Mouse (Mus musculus) thymus, postnatal 0 days (tissue): ENCODE results near the gene Smok3b. TPM values are rescaled to one million over a fixed set of nuclear protein-coding genes. Genes with fewer than 3 reads are reported as not detected.

ENCODE experiments used
- DNase-seq: peaks from one replicate; pipeline ENCODE4 v3.0.0-alpha.2; 2015; ENCODE audit warnings: low spot score
- polyA plus RNA-seq: library from polyadenylated mRNA; unstranded; fragments of >200 nt; fragmentation: Nextera tagmentation; extraction: Ambion mirVana; gene quantifications from 2 replicates; pipeline ENCODE4 v1.2.1, GENCODE M21; 2015

The Smok3b gene
- polyA plus RNA-seq, 1 experiment from 2014 or later: not detected

DNA sequence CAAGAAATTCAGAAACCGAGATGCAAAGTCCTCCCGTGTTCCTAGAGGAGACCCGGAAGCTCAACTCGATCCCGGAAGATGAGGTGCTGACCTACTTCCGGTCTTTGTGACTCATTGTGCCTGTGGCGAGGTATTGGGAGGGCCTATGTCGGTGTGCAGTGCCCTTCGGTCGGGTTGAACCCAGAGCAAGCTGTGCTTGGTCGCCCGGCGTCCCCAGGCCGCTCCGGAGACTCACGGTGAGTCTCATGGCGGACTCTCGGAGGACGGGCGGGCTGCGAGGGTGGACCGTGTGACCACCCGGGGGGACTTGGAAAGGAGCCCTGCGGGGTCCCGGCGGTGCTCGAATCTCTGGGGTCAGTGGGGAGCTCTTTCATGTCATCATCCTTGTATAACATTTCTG lies 63.8 kb downstream of the Smok3b start, which contains the start of gene Zkscan1:
TSS of gene Zkscan1 (plus strand) at position 89 of the 400 bp plus-strand sequence.
- peak; percentile 88 for DNase-seq

DNA sequence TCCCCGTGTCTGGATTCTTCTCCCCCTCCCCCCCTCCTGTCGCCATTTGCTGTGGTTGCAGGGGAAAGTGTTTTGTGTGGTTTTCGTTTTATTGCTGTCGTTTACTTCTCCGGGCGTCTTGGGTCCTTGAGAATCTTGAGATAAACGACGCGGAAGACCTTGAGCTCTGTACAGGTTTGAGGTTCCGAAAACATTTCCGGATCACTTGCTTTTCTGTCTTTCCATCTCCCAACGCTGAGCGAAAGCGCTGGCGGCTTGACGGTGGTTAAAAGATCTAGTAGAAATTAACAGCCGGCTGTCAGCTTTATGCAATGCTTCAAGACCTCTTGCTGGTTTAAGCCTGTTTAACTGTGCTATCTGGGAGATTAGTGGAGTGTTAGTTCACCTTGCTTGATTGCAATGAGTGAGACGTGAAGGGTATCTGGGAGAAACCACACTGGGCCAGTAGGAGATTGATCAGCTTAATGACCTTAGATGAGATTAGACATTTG lies 64.2 kb downstream of the Smok3b start:
- peak; percentile 39 for DNase-seq

DNA sequence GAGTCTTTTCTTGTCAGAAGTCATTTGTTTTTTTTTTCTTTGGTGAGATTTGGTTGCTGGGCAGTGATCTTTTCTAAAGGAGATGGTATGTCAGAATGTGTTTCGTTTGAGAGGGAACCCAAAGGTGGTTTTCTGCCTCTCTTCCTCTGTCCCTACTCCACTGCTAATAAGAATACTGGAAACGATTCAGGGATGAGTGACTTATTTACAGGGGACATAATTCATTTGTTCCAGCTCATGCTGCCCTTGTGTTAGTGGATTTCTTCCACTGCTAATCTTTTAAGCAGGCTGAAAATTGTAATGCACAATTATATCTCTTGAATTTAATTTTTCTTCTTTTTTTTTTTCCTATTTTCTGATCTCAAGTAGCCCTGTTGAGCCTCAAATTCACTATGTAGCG lies 65.6 kb downstream of the Smok3b start:
- DNase-seq: no peak

DNA sequence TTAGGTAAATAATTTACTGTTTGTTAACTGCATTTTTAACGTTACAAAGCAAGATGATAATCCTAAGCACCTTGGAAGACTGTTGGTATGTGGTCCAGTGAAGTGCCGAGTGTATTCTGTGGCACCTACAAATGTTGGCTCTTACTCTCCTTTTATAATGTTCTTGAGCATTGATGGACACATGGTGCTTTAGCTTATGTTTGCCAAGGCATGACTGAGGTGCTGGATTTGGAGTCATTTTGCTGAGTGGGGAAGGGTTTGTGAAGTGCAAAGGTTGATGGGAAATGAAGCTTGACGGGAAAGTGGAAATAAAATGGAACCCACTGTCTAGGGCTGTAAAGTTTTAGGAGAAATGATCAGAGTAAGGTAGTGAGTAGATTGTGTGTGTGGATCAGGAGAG lies 67.1 kb downstream of the Smok3b start:
- no peak for DNase-seq

DNA sequence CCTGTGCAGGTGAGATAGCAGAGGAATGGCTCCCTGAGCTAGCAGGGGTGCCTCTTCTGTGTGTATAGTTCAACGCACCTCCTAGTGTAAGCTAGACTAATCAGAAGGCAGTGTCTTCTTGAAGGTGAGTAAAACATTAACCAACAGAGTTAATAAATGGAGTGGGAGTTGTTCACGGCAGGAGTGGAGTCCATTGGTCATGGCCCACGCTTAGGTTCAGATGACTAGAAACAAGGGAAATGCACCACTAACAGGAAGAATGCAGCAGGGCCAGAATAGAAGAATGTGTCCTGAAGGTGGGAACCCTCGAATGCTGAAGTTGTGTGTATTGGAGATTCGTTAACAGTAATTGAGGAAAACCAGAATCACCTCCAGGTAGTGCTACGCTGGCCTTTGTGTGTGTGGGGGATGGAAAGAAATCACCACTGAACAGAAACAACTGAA lies 67.9 kb downstream of the Smok3b start:
- no peak for DNase-seq

DNA sequence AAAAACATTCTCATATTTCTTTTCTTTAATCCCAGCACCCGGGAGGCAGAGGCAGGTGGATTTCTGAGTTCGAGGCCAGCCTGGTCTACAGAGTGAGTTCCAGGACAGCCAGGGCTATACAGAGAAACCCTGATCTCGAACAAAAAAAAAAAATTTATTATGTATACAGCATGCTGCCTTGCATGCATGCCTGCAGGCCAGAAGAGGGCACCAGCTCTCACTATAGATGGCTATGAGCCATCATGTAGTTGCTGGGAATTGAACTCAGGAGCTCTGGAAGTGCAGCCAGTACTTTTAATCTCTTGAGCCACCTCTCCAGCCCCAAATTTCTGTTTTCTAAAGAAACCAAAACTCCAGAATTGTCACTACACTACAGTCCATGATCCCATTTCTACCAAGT lies 69.0 kb downstream of the Smok3b start:
- peak; percentile 13 for DNase-seq

DNA sequence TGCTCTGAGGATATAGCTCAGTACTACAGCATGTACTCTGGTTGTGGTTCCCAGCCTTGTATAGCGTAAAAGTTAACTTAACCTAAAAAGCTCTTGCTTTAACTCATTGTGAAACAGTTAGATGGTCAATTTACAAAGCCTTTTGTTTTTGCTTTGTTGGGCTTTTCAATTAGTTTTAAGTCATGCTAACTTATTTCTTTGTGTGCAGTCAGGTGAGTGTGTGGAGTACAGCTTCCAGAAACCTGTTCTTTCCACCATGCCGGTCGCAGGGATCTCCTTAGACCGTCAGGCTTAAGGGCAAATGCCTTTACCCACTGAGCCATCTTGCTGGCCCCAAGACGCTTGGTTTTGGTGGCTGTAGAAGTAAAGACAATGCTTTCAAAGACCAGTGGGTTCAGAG lies 69.5 kb downstream of the Smok3b start:
- DNase-seq: no peak

DNA sequence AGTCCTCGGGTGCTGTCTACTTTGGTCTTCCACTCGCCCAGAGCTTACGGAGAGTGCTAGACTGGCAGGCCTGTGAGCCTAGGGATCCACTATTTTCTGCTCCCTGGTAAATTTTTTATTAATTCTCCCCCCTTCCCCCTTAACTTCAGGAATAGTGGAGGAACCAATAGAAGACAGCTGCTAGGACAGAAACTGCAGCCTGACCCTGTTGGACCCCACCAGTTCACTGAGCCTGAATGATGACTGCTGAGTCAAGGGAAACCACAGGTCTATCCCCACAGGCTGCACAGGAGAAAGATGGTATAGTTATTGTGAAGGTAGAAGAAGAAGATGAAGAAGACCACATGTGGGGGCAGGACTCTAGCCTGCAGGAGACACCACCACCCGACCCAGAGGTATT lies 71.5 kb downstream of the Smok3b start:
- no peak for DNase-seq

DNA sequence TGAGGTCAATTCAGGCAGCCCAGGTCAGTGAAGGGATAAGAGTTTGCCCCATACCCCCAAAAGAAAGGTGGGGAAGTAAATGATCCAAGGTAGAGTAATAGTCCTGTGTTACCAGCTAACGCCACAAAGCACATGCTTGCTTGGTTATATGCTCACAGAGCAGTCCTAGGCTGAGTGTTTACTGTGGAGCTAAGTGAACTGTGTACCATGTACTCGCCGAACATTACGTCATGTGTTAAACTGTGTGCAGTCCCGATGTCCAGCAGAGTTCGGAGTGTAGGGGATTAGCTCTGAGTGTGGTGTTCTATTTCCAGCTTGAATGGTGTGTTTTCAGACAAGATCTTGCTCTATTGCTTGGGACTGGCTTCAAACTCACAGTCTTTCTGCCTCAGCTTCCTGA lies 73.2 kb downstream of the Smok3b start:
- no peak for DNase-seq

Other genes with a start within 250 kb of the Smok3b start
- 69.4 and 69.6 TPM in 2 replicates for gene Ppp1r35, start 242.6 kb upstream of the Smok3b start, polyA plus RNA-seq
- 13.1 and 17.2 TPM in 2 replicates for gene Mepce, start 233.8 kb upstream of the Smok3b start, polyA plus RNA-seq
- gene Zcwpw1, start 233.6 kb upstream of the Smok3b start, polyA plus RNA-seq: 17.7 and 18.6 TPM in 2 replicates
- 1.4 and 1.8 TPM in 2 replicates for gene Pilra, start 185.1 kb upstream of the Smok3b start, polyA plus RNA-seq
- 2.0 and 2.8 TPM in 2 replicates for gene Pilrb1, start 163.3 kb upstream of the Smok3b start, polyA plus RNA-seq
- 1.6 and 1.8 TPM in 2 replicates for gene Pilrb2, start 149.6 kb upstream of the Smok3b start, polyA plus RNA-seq
- 0.22 and 0.26 TPM in 2 replicates for gene Cyp3a13, start 99.8 kb upstream of the Smok3b start, polyA plus RNA-seq
- not detected in 2 replicates for gene Gjc3, start 58.3 kb upstream of the Smok3b start, polyA plus RNA-seq
- 0.15 and 0.27 TPM in 2 replicates for gene Azgp1, start 39.9 kb upstream of the Smok3b start, polyA plus RNA-seq
- gene Smok3a, start 168 bp upstream of the Smok3b start, polyA plus RNA-seq: not detected in 2 replicates
- not detected in 2 replicates for gene Smok3c, start 31.8 kb downstream of the Smok3b start, polyA plus RNA-seq
- gene Zkscan1, start 63.7 kb downstream of the Smok3b start, polyA plus RNA-seq: 8.5 and 8.6 TPM in 2 replicates
- 39.4 and 40.9 TPM in 2 replicates for gene Zscan21, start 95.5 kb downstream of the Smok3b start, polyA plus RNA-seq
- gene Zfp113, start 134.3 kb downstream of the Smok3b start, polyA plus RNA-seq: 14.8 and 15.8 TPM in 2 replicates
- 214 and 223 TPM in 2 replicates for gene Cops6, start 139.6 kb downstream of the Smok3b start, polyA plus RNA-seq
- 9.2 and 9.8 TPM in 2 replicates for gene Ap4m1, start 150.6 kb downstream of the Smok3b start, polyA plus RNA-seq
- 281 and 296 TPM in 2 replicates for gene Mcm7, start 151.0 kb downstream of the Smok3b start, polyA plus RNA-seq
- gene Taf6, start 166.0 kb downstream of the Smok3b start, polyA plus RNA-seq: 44.1 and 54.5 TPM in 2 replicates
- 33.2 and 34.2 TPM in 2 replicates for gene Cnpy4, start 166.1 kb downstream of the Smok3b start, polyA plus RNA-seq
- 10.2 and 10.8 TPM in 2 replicates for gene Mblac1, start 172.9 kb downstream of the Smok3b start, polyA plus RNA-seq
- 0.36 and 0.44 TPM in 2 replicates for gene Nxpe5, start 204.5 kb downstream of the Smok3b start, polyA plus RNA-seq
- 83.9 and 88.4 TPM in 2 replicates for gene Lamtor4, start 234.1 kb downstream of the Smok3b start, polyA plus RNA-seq
- gene BC037034, start 242.6 kb downstream of the Smok3b start, polyA plus RNA-seq: 5.7 and 7.6 TPM in 2 replicates